Mouse (Mus musculus) cerebellum, adult 2 months (tissue): ENCODE measurements around the gene Thy1. TPM values are rescaled to one million over a fixed set of nuclear protein-coding genes. Genes with fewer than 3 reads are reported as not detected.

Experiments
- DNase-seq, 2 experiments: peaks; one replicate each; pipeline ENCODE4 v3.0.0; 2021
- H3K27ac ChIP-seq: fragments of 200-500 bp; 2 replicates; pipeline ENCODE4 v1.5.1; 2012; ENCODE audit warnings: low read length, control low read depth, inconsistent platforms; ENCODE audit not compliant: insufficient read depth
- H3K27me3 ChIP-seq: fragments of 200-500 bp; 2 replicates; pipeline ENCODE4 v1.6.1; 2012; ENCODE audit warnings: inconsistent platforms, mild to moderate bottlenecking, low read length, moderate library complexity; ENCODE audit not compliant: control insufficient read depth, insufficient read depth
- H3K4me1 ChIP-seq: fragments of 200-500 bp; 2 replicates; pipeline ENCODE4 v1.6.1; 2011; ENCODE audit warnings: low read length; ENCODE audit not compliant: control insufficient read depth, insufficient read depth
- H3K4me3 ChIP-seq: fragments of 200-500 bp; replicated peaks from 2 replicates; pipeline ENCODE3; 2011; ENCODE audit warnings: mild to moderate bottlenecking, low read depth, low read length, control low read depth; ENCODE audit not compliant: insufficient read depth
- CTCF ChIP-seq: fragments of 200-500 bp; IDR thresholded peaks from 2 replicates; pipeline ENCODE4 v1.5.1; 2011; ENCODE audit warnings: low read depth, mild to moderate bottlenecking, control low read depth, low read length, moderate library complexity, borderline replicate concordance; ENCODE audit not compliant: insufficient read depth
- POLR2A ChIP-seq: fragments of 200-500 bp; IDR thresholded peaks from 2 replicates; pipeline ENCODE4 v1.6.1; 2011; ENCODE audit warnings: low read length, control low read depth, borderline replicate concordance; ENCODE audit not compliant: insufficient read depth
- WGBS: fragments of 180-500 bp; shearing (Covaris S2); methylation state at CpG from one replicate; pipeline ENCODE4 v1.1.7; 2018; 5-methylcytosine and 5-hydroxymethylcytosine counted together
- polyA plus RNA-seq: library from polyadenylated mRNA; depleted of rRNA; stranded (reverse); fragments of >200 nt; gene quantifications from 2 replicates; pipeline ENCODE4 v1.2.3, GENCODE M21; 2012

The Thy1 gene
- polyA plus RNA-seq, 1 experiment = 925 TPM

DNA sequence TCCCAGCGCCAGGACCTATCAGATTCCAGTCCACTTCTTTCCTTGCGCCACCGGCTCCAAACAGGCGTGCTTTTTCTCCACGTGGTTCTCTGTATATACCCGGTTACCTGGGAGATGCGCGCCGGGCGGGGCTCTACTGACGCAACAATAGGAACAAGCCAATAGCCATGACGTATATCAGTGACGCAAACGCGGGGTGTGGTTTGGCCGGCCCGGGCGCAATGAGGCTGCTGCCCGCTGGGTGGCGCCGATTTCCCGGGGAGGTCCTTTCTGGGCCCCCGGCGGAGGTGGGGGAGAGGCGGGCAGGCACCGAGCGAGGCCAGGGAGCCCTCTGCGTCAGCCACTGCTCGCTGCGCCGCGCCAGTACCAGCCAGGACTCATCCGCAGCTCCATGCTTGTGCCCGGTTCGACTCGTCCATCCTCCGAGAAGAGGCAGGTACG is 23.6 kb downstream of the Thy1 start, which contains the start of gene Usp2:
TSS of gene Usp2 (plus strand) at position 237 of the 441 bp plus-strand sequence.
- H3K27me3 ChIP-seq = no peaks in the 10 kb centered on the region
- TF ChIP-seq CTCF = peak; percentile 71; the same call in 1 of the 2 replicates
- TF ChIP-seq POLR2A = peak; percentile 79
- WGBS = under 1% methylated on average over 38 of the region's 38 CpGs
- peaks cover 13% of the 10 kb centered on the region for H3K4me1 ChIP-seq
- DNase-seq = peak; percentile 99 to 100
- H3K27ac ChIP-seq = peak within 1 kb of the TSS; percentile 52
- peak within 1 kb of the TSS; percentile 81 for H3K4me3 ChIP-seq

DNA sequence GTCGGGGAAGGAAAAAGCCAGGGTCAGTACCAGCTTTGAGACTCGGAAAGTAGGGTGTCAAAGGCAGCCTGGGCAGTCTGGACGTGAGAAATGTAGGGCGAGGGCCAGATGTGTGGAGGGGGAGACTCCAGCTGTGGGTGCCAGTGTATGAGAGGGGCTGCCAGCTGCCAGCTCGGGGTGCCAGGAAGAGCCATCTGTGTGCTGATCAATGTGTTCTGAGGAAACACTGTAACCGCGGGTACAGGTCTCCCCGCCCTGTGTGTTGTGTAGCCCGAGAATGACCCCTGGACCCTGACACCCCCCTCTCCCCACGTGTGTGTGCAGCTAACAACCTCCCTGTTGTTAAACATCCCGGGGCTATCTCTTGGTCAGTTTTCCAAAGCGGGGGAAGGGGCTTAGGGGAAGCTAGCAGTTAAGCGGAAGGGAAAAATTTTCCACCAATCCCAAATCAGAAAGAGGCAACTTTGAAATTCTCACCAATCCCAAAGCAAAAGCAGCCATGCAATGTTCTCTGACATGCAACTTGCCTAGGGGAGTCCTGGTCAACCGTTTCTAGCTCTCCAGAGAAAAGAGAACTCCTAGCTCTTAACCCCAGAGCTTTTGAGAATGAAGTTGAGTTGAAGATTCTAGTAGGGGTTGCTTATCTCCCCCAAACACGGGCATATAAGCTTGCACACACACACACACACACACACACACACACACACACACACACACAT is 24.2 kb downstream of the Thy1 start:
- Histone ChIP-seq H3K4me3 (peak overlapping the region; percentile 81), H3K4me1 (peaks cover 16% of the 10 kb centered on the region), H3K27me3 (no peaks in the 10 kb centered on the region), H3K27ac (peak overlapping the region; percentile 52)
- TF ChIP-seq POLR2A (no peak), CTCF (no peak)
- WGBS = 7% methylated on average over 15 of the region's 15 CpGs
- no peak for DNase-seq

- peak in 1 of 2 experiments; percentile 40 for DNase-seq
- whole genome bisulfite sequencing = 87% methylated on average over 6 of the region's 6 CpGs
These were observed 24.8 kb downstream of the Thy1 start for GRCm38 (mm10) chr9:44067960-44068330.

DNA sequence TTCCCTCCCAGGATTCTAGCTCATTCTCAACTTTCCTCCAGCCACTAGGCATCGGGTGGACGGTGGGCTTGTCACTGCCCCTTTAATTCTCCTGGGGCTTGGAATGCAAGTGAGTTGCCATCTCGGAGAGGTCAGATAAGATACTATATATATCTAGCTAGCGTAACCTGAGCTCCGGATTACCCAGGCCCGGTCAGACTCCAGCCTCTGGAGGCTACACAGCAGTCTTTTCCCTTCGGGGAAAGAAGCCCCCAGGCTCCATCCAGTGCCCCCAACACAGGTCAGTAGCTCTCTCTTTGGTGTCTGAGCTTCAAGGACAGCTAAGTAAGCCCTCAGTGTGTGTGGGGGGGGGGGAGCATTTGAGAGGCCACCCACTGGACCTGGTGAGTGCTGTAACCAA is 26.1 kb downstream of the Thy1 start:
- no peak for DNase-seq
- TF ChIP-seq POLR2A = no peak
- TF ChIP-seq CTCF = no peak
- WGBS = 56% methylated on average over 7 of the region's 7 CpGs
- no peak overlapping the region for H3K4me3 ChIP-seq
- peaks cover 28% of the 10 kb centered on the region for H3K4me1 ChIP-seq
- no peak overlapping the region for H3K27ac ChIP-seq
- H3K27me3 ChIP-seq = no peaks in the 10 kb centered on the region

More at GRCm38 (mm10) chr9:44067960-44068330, 24.8 kb downstream of the Thy1 start:
- Histone ChIP-seq H3K4me1 (peaks cover 20% of the 10 kb centered on the region), H3K27ac (no peak overlapping the region), H3K27me3 (no peaks in the 10 kb centered on the region), H3K4me3 (no peak overlapping the region)
- TF ChIP-seq POLR2A = no peak

- no peak for DNase-seq
- 91% methylated on average over 14 of the region's 14 CpGs for WGBS
- no peak overlapping the region for H3K27ac ChIP-seq
These were observed 27.1 kb downstream of the Thy1 start for GRCm38 (mm10) chr9:44070113-44070843.

DNA sequence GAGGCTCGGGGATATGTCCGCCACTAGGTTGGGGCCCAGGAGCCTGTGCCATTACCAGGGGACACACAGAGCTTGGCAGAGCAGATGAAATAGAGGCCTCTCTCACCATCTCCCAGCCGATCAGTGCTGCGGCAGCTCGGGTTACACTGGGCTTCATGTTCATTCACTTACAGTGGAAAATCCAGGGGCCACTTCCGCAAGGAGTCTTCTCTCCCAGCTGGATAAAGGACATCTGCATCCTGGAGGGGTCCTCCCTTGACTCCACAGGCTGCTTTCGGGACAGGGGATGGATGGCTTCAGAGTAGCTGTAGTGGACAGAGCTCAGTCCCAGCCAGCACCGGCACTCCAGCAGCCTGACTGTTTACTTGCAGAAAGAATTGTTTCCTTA is 27.7 kb downstream of the Thy1 start:
- Histone ChIP-seq H3K27me3 (no peaks in the 10 kb centered on the region), H3K27ac (no peak overlapping the region), H3K4me3 (no peak overlapping the region), H3K4me1 (peaks cover 37% of the 10 kb centered on the region)
- 79% methylated on average over 8 of the region's 8 CpGs for WGBS
- TF ChIP-seq POLR2A (no peak), CTCF (no peak)
- DNase-seq = no peak

More at GRCm38 (mm10) chr9:44070113-44070843, 27.1 kb downstream of the Thy1 start:
- TF ChIP-seq POLR2A (no peak), CTCF (no peak)
- H3K4me3 ChIP-seq = no peak overlapping the region
- no peaks in the 10 kb centered on the region for H3K27me3 ChIP-seq
- peaks cover 33% of the 10 kb centered on the region for H3K4me1 ChIP-seq

GRCm38 (mm10) chr9:44071914-44072598 is 28.9 kb downstream of the Thy1 start:
- peak in 1 of 2 experiments; percentile 46 for DNase-seq

DNA sequence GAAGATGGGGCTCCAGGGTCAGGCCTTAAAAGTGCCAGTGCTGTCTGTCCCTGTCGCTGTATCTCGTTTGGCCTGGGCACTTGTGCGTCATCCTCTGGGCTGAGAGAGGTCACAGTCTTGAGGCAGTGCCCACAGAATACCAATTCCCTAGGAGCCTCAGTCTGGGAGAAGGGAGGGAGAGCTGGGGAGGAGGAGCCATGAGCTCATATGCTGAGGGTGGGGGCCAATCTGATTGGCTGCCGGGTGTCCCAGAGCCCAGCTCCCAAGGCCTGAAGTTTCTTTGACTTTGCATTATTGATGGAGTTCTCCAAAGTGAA is 29.4 kb downstream of the Thy1 start:
- H3K27ac ChIP-seq = peak overlapping the region; percentile 26; the same call in 1 of the 2 replicates
- TF ChIP-seq CTCF (no peak), POLR2A (no peak)
- H3K4me3 ChIP-seq = no peak overlapping the region
- H3K4me1 ChIP-seq = peaks cover 52% of the 10 kb centered on the region
- no peaks in the 10 kb centered on the region for H3K27me3 ChIP-seq
- peak in 1 of 2 experiments; percentile 37 for DNase-seq
- WGBS = 36% methylated on average over 4 of the region's 4 CpGs

More at GRCm38 (mm10) chr9:44071914-44072598, 28.9 kb downstream of the Thy1 start:
- 34% methylated on average over 11 of the region's 11 CpGs for WGBS
- Histone ChIP-seq H3K27ac (peak overlapping the region; percentile 26; the same call in 1 of the 2 replicates), H3K4me1 (peaks cover 47% of the 10 kb centered on the region), H3K4me3 (no peak overlapping the region), H3K27me3 (no peaks in the 10 kb centered on the region)
- TF ChIP-seq CTCF = no peak
- TF ChIP-seq POLR2A = no peak
